Mouse (Mus musculus) hindbrain, postnatal 0 days (tissue): Measurements from ENCODE around the gene Dad1. TPM values are rescaled to one million over a fixed set of nuclear protein-coding genes. Genes with fewer than 3 reads are reported as not detected.

Source experiments
- ATAC-seq: fragments of 200-750 bp; cut with Nextera tagmentation; 2 replicates; pipeline ENCODE4 v1.8.0; 2017; ENCODE audit warnings: mild to moderate bottlenecking, moderate TSS enrichment, moderate library complexity
- DNase-seq: peaks from one replicate; pipeline ENCODE4 v3.0.0-alpha.2; 2015; ENCODE audit warnings: low spot score
- H3K27ac ChIP-seq: fragments of 300-500 bp; sonication (generic); 2 replicates; pipeline ENCODE4 v1.5.1; 2014; ENCODE audit warnings: mild to moderate bottlenecking
- H3K27me3 ChIP-seq: fragments of 300-500 bp; sonication (generic); 2 replicates; pipeline ENCODE4 v1.6.1; 2014; ENCODE audit warnings: low read length, mixed read lengths; ENCODE audit not compliant: insufficient read depth
- H3K36me3 ChIP-seq: fragments of 300-500 bp; sonication (generic); 2 replicates; pipeline ENCODE4 v1.6.1; 2014; ENCODE audit warnings: low read length, mixed read lengths; ENCODE audit not compliant: insufficient read depth
- H3K4me1 ChIP-seq: fragments of 300-500 bp; sonication (generic); 2 replicates; pipeline ENCODE4 v1.6.1; 2014; ENCODE audit warnings: antibody characterized with exemption, low read length, mixed read lengths; ENCODE audit not compliant: insufficient read depth
- H3K4me2 ChIP-seq: fragments of 300-500 bp; sonication (generic); 2 replicates; pipeline ENCODE4 v1.6.1; 2014; ENCODE audit warnings: low read depth, mild to moderate bottlenecking, low read length, moderate library complexity, mixed read lengths
- H3K4me3 ChIP-seq: fragments of 300-500 bp; sonication (generic); 2 replicates; pipeline ENCODE4 v1.5.1; 2014; ENCODE audit warnings: low read length
- H3K9ac ChIP-seq: fragments of 300-500 bp; sonication (generic); replicated peaks from 2 replicates; pipeline ENCODE4 v1.6.1; 2014; ENCODE audit warnings: mild to moderate bottlenecking, low read length, moderate library complexity, mixed read lengths
- H3K9me3 ChIP-seq: fragments of 300-500 bp; sonication (generic); 2 replicates; pipeline ENCODE4 v1.6.1; 2016; ENCODE audit warnings: low read length, mixed read lengths
- CTCF ChIP-seq: IDR thresholded peaks from 2 replicates; pipeline ENCODE4 v1.5.1; 2016; ENCODE audit warnings: antibody characterized with exemption, control low read depth, low read depth
- WGBS: fragments of 180-500 bp; shearing (Covaris S2); extraction: QIAGEN DNeasy Blood & Tissue Kit; methylation state at CpG from one replicate; pipeline ENCODE4 v1.1.7; 2014; 5-methylcytosine and 5-hydroxymethylcytosine counted together
- polyA plus RNA-seq: library from polyadenylated mRNA; unstranded; fragments of >200 nt; fragmentation: Nextera tagmentation; extraction: Ambion mirVana; gene quantifications from 2 replicates; pipeline ENCODE4 v1.2.1, GENCODE M21; 2015
- total RNA-seq: library from RNA; depleted of rRNA; stranded (reverse); fragments of >200 nt; gene quantifications from 2 replicates; pipeline ENCODE4 v1.2.3, GENCODE M21; 2014

Dad1 gene
- total and polyA plus RNA-seq, 2 experiments from 2014 or later = 321 to 406 TPM

GRCm38 (mm10) chr14:54270413-54270812 lies 16.5 kb upstream of the Dad1 start:
- no peak for TF ChIP-seq CTCF
- no peaks in the 10 kb centered on the region for H3K27me3 ChIP-seq
- no peak overlapping the region for H3K9ac ChIP-seq
- ATAC-seq = no peak
- peaks cover 9% of the 10 kb centered on the region; the same call in 1 of the 2 replicates for H3K36me3 ChIP-seq
- no peak overlapping the region for H3K4me3 ChIP-seq
- no peak overlapping the region for H3K27ac ChIP-seq
- H3K9me3 ChIP-seq = no peaks in the 10 kb centered on the region
- H3K4me1 ChIP-seq = no peaks in the 10 kb centered on the region
- no peak overlapping the region for H3K4me2 ChIP-seq
- DNase-seq = no peak
- WGBS = 91% methylated on average over 3 of the region's 3 CpGs

GRCm38 (mm10) chr14:54269566-54269965 lies 15.7 kb upstream of the Dad1 start:
- H3K27me3 ChIP-seq = no peaks in the 10 kb centered on the region
- H3K4me1 ChIP-seq = no peaks in the 10 kb centered on the region
- WGBS = 93% methylated on average over 3 of the region's 3 CpGs
- no peak overlapping the region for H3K4me3 ChIP-seq
- H3K27ac ChIP-seq = no peak overlapping the region
- DNase-seq = no peak
- H3K36me3 ChIP-seq = peaks cover 9% of the 10 kb centered on the region; the same call in 1 of the 2 replicates
- ATAC-seq = no peak
- H3K4me2 ChIP-seq = no peak overlapping the region
- no peak for TF ChIP-seq CTCF
- H3K9me3 ChIP-seq = no peaks in the 10 kb centered on the region
- no peak overlapping the region for H3K9ac ChIP-seq

- no peaks in the 10 kb centered on the region for H3K9me3 ChIP-seq
- no peak overlapping the region for H3K4me3 ChIP-seq
- no peaks in the 10 kb centered on the region for H3K4me1 ChIP-seq
- no peaks in the 10 kb centered on the region for H3K27me3 ChIP-seq
- no peak overlapping the region for H3K9ac ChIP-seq
- no peak for ATAC-seq
- no peak for TF ChIP-seq CTCF
- no peak for DNase-seq
- H3K36me3 ChIP-seq = peaks cover 15% of the 10 kb centered on the region; the same call in 1 of the 2 replicates
- 93% methylated on average over 10 of the region's 10 CpGs for WGBS
- no peak overlapping the region for H3K4me2 ChIP-seq
- H3K27ac ChIP-seq = no peak overlapping the region
Observed at GRCm38 (mm10) chr14:54267966-54268365, 14.1 kb upstream of the Dad1 start.

- ATAC-seq = no peak
- Histone ChIP-seq H3K27ac (no peak overlapping the region), H3K27me3 (no peaks in the 10 kb centered on the region), H3K4me3 (no peak overlapping the region), H3K4me1 (no peaks in the 10 kb centered on the region), H3K9me3 (no peaks in the 10 kb centered on the region), H3K4me2 (no peak overlapping the region), H3K36me3 (peaks cover 20% of the 10 kb centered on the region; the same call in 1 of the 2 replicates), H3K9ac (no peak overlapping the region)
- 72% methylated on average over 6 of the region's 6 CpGs for WGBS
- TF ChIP-seq CTCF = no peak
- no peak for DNase-seq
Observed at GRCm38 (mm10) chr14:54265951-54266350, 12.0 kb upstream of the Dad1 start.

GRCm38 (mm10) chr14:54265093-54265492 lies 11.2 kb upstream of the Dad1 start:
- Histone ChIP-seq H3K4me2 (no peak overlapping the region), H3K9me3 (no peaks in the 10 kb centered on the region), H3K27me3 (no peaks in the 10 kb centered on the region), H3K9ac (no peak overlapping the region), H3K4me3 (no peak overlapping the region), H3K4me1 (peaks cover 3% of the 10 kb centered on the region; the same call in 1 of the 2 replicates), H3K27ac (no peak overlapping the region), H3K36me3 (peaks cover 20% of the 10 kb centered on the region; the same call in 1 of the 2 replicates)
- 44% methylated on average over 10 of the region's 10 CpGs for WGBS
- TF ChIP-seq CTCF = no peak
- DNase-seq (no peak), ATAC-seq (no peak)

GRCm38 (mm10) chr14:54264231-54264630 lies 10.3 kb upstream of the Dad1 start:
- no peak for TF ChIP-seq CTCF
- H3K4me3 ChIP-seq = no peak overlapping the region
- no peak overlapping the region for H3K9ac ChIP-seq
- no peak for ATAC-seq
- 92% methylated on average over 7 of the region's 7 CpGs for WGBS
- peaks cover 20% of the 10 kb centered on the region; the same call in 1 of the 2 replicates for H3K36me3 ChIP-seq
- H3K27me3 ChIP-seq = no peaks in the 10 kb centered on the region
- DNase-seq = no peak
- H3K4me1 ChIP-seq = peaks cover 5% of the 10 kb centered on the region; the same call in 1 of the 2 replicates
- no peak overlapping the region for H3K4me2 ChIP-seq
- H3K9me3 ChIP-seq = no peaks in the 10 kb centered on the region
- H3K27ac ChIP-seq = no peak overlapping the region

- Histone ChIP-seq H3K9ac (no peak overlapping the region), H3K4me2 (no peak overlapping the region), H3K4me1 (peaks cover 5% of the 10 kb centered on the region; the same call in 1 of the 2 replicates), H3K27me3 (no peaks in the 10 kb centered on the region), H3K27ac (no peak overlapping the region), H3K4me3 (no peak overlapping the region), H3K9me3 (no peaks in the 10 kb centered on the region), H3K36me3 (peaks cover 17% of the 10 kb centered on the region; the same call in 1 of the 2 replicates)
- no peak for ATAC-seq
- no peak for TF ChIP-seq CTCF
- no peak for DNase-seq
- 92% methylated on average over 6 of the region's 6 CpGs for WGBS
Observed at GRCm38 (mm10) chr14:54263099-54263498, 9.2 kb upstream of the Dad1 start.
